Mouse (Mus musculus): Measurements from ENCODE around the gene Lmtk3.

GRCm38 (mm10) chr7:45779081-45779641 lies 4.4 kb upstream of the Lmtk3 start:
- TF ChIP-seq CTCF (conservative IDR thresholded peaks at IDR 0.05; ENCODE audit: low read length), result no peak
- TF ChIP-seq NANOG (IDR thresholded peaks at IDR 0.05; ENCODE audit: borderline replicate concordance, low read length), result no peak

All from E14TG2a.4 (cell line).